Mouse (Mus musculus): ENCODE data around the gene Sec14l2.

GRCm38 (mm10) chr11:4113496-4113895 is 9.7 kb downstream of the Sec14l2 start:
- no peak for TF ChIP-seq GATA1 (IDR thresholded peaks at IDR 0.05; ENCODE audit: borderline replicate concordance, low read length)
- no peak for TF ChIP-seq FLI1 (IDR thresholded peaks at IDR 0.05; ENCODE audit: low read length)
